Mouse (Mus musculus) stomach, postnatal 0 days (tissue): ENCODE measurements around the gene Pde8a. TPM values are rescaled to one million over a fixed set of nuclear protein-coding genes. Genes with fewer than 3 reads are reported as not detected.

Experiments
- ATAC-seq: fragments of 200-750 bp; cut with Nextera tagmentation; 2 replicates; pipeline ENCODE4 v1.8.0; 2017; ENCODE audit not compliant: low FRiP score, low TSS enrichment
- DNase-seq: peaks from one replicate; pipeline ENCODE4 v3.0.0-alpha.2; 2016; ENCODE audit warnings: low spot score
- H3K27ac ChIP-seq: fragments of 300-500 bp; sonication (generic); replicated peaks from 2 replicates; pipeline ENCODE4 v1.5.1; 2014; ENCODE audit warnings: mild to moderate bottlenecking, control low read depth
- H3K27me3 ChIP-seq: fragments of 300-500 bp; sonication (generic); 2 replicates; pipeline ENCODE4 v1.6.1; 2014; ENCODE audit warnings: low read length; ENCODE audit not compliant: control insufficient read depth, insufficient read depth
- H3K36me3 ChIP-seq: fragments of 300-500 bp; sonication (generic); 2 replicates; pipeline ENCODE4 v1.6.1; 2014; ENCODE audit warnings: low read length, mixed read lengths; ENCODE audit not compliant: control insufficient read depth, insufficient read depth
- H3K4me1 ChIP-seq: fragments of 300-500 bp; sonication (generic); replicated peaks from 2 replicates; pipeline ENCODE4 v1.6.1; 2014; ENCODE audit warnings: antibody characterized with exemption; ENCODE audit not compliant: control insufficient read depth, insufficient read depth
- H3K4me2 ChIP-seq: fragments of 300-500 bp; sonication (generic); replicated peaks from 2 replicates; pipeline ENCODE4 v1.6.1; 2014; ENCODE audit warnings: low read depth, mild to moderate bottlenecking, control low read depth, moderate library complexity
- H3K4me3 ChIP-seq: fragments of 300-500 bp; sonication (generic); 2 replicates; pipeline ENCODE4 v1.5.1; 2014; ENCODE audit warnings: low read depth, low read length, control low read depth
- H3K9ac ChIP-seq: fragments of 300-500 bp; sonication (generic); 2 replicates; pipeline ENCODE4 v1.6.1; 2014; ENCODE audit warnings: mild to moderate bottlenecking, low read length, control low read depth, mixed read lengths
- H3K9me3 ChIP-seq: fragments of 300-500 bp; sonication (generic); 2 replicates; pipeline ENCODE4 v1.6.1; 2016; ENCODE audit warnings: low read length; ENCODE audit not compliant: control insufficient read depth
- CTCF ChIP-seq: IDR thresholded peaks from 2 replicates; pipeline ENCODE4 v1.5.1; 2016; ENCODE audit warnings: antibody characterized with exemption, low read depth, mild to moderate bottlenecking, moderate library complexity
- EP300 ChIP-seq: optimal IDR thresholded peaks from 2 replicates; pipeline ENCODE3; 2016; ENCODE audit warnings: antibody characterized with exemption
- WGBS: fragments of 180-500 bp; shearing (Covaris S2); extraction: QIAGEN DNeasy Blood & Tissue Kit; methylation state at CpG from one replicate; pipeline ENCODE4 v1.1.7; 2014; 5-methylcytosine and 5-hydroxymethylcytosine counted together
- polyA plus RNA-seq: library from polyadenylated mRNA; unstranded; fragments of >200 nt; fragmentation: Nextera tagmentation; extraction: Ambion mirVana; gene quantifications from 2 replicates; pipeline ENCODE4 v1.2.1, GENCODE M21; 2015

Gene Pde8a
- polyA plus RNA-seq, 1 experiment from 2014 or later = 4.9 TPM

DNA sequence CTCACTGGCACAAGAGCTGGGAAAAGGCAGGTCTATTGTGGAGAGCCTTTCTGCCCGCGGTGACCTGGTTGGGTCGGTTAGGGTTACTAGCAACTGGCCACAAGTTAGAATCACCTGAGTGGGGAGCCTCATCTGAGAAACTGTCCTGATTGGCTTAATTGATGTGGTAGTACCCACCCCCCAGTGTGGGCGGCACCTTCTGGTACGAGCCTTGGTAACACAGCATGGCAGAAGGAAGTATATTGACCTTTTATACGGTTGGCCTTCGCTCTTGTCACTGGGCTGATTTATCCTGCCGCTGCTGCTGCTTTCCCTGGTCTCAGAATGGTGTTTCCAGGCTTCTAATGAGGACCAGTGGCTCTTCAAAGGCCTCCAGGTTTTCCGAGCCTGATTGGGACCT is 24.2 kb upstream of the Pde8a start:
- H3K9ac ChIP-seq = no peak overlapping the region
- no peak for ATAC-seq
- no peak overlapping the region for H3K4me3 ChIP-seq
- no peak for DNase-seq
- no peak for TF ChIP-seq EP300
- no peak for TF ChIP-seq CTCF
- H3K36me3 ChIP-seq = no peaks in the 10 kb centered on the region
- H3K9me3 ChIP-seq = no peaks in the 10 kb centered on the region
- 67% methylated on average over 9 of the region's 9 CpGs for WGBS
- H3K4me2 ChIP-seq = no peak overlapping the region
- no peak overlapping the region for H3K27ac ChIP-seq
- H3K4me1 ChIP-seq = no peaks in the 10 kb centered on the region
- no peaks in the 10 kb centered on the region for H3K27me3 ChIP-seq

- Histone ChIP-seq H3K4me1 (0 out of 2 replicates have a peak, but pooled peaks cover 3% of the 10 kb centered on the region), H3K27ac (no peak overlapping the region), H3K36me3 (no peaks in the 10 kb centered on the region), H3K4me2 (no peak overlapping the region), H3K9ac (no peak overlapping the region), H3K27me3 (no peaks in the 10 kb centered on the region), H3K9me3 (no peaks in the 10 kb centered on the region), H3K4me3 (no peak overlapping the region)
- WGBS = 40% methylated on average over 4 of the region's 4 CpGs
- TF ChIP-seq EP300 (no peak), CTCF (no peak)
- no peak for DNase-seq
- ATAC-seq = no peak
Measured at GRCm38 (mm10) chr7:81195509-81195908, 17.9 kb upstream of the Pde8a start.

DNA sequence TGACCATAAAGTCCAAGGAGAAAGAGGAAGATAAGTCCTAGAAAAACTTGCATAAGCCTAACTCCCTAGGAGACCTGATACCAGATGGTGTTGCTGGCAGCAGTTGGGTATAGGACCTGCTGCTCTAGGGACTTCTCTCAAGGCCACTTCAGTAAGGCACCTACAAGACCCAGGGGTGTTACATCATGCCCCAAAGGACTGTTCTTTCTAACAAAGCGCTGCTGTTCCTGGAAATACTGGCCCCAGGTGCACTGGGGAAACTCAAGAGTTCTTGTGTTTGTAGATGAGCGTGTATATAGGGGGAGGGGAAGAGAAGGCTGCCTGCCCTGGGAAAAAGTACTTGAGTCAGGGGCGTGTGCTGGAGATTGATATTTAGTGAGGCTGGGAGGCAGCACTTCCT is 16.6 kb upstream of the Pde8a start:
- no peak overlapping the region for H3K4me2 ChIP-seq
- TF ChIP-seq CTCF (no peak), EP300 (no peak)
- no peaks in the 10 kb centered on the region for H3K27me3 ChIP-seq
- H3K4me1 ChIP-seq = 0 out of 2 replicates have a peak, but pooled peaks cover 3% of the 10 kb centered on the region
- H3K36me3 ChIP-seq = no peaks in the 10 kb centered on the region
- 46% methylated on average over 3 of the region's 3 CpGs for WGBS
- H3K27ac ChIP-seq = no peak overlapping the region
- ATAC-seq (peak; percentile 70; the same call in 1 of the 2 replicates), DNase-seq (no peak)
- no peaks in the 10 kb centered on the region for H3K9me3 ChIP-seq
- no peak overlapping the region for H3K4me3 ChIP-seq
- H3K9ac ChIP-seq = no peak overlapping the region

DNA sequence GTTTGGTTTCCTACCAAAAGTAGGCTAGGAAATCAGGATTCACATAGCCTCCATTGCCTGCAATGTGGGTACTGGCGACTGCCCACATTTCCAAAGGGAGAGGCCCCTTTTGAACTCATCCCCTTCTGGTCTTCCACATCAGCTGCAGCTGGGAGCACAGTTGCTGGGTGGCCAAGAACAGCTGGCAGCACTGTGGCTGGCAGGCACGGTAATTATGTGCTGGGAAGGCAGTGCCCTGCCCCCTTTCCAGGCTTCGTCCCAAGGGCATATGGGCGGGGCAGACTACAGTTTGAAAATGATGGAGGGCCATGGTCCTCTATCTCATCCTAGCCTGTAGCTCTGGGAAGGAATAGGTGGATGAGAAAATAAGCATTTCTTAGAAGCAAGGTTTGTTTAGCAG is 14.9 kb upstream of the Pde8a start:
- Histone ChIP-seq H3K27ac (no peak overlapping the region), H3K9me3 (no peaks in the 10 kb centered on the region), H3K36me3 (no peaks in the 10 kb centered on the region), H3K9ac (no peak overlapping the region), H3K27me3 (no peaks in the 10 kb centered on the region), H3K4me3 (no peak overlapping the region), H3K4me2 (no peak overlapping the region), H3K4me1 (0 out of 2 replicates have a peak, but pooled peaks cover 3% of the 10 kb centered on the region)
- no peak; the same call in 1 of the 2 replicates for ATAC-seq
- TF ChIP-seq CTCF (no peak), EP300 (no peak)
- 37% methylated on average over 4 of the region's 4 CpGs for WGBS
- DNase-seq = peak; percentile 39

DNA sequence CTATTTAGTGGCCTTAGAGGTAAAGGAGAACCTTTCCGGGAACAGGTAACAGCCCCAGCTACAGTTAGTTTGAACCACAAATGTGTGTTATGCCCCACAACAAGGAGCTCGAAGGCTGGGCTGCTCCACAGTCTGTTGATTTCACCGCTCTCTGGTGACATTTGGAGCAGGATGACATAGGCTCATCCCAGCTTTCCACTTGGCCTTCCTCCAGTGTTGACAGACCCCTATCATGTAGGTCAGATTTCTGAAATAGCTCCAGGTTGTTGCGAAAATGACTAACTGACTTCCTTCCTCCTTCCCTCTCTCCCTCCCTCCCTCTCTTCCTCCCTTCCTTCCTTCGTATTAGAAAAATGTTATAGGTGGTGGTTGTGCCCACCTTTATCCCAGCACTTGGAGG is 14.3 kb upstream of the Pde8a start:
- no peaks in the 10 kb centered on the region for H3K9me3 ChIP-seq
- H3K4me1 ChIP-seq = 0 out of 2 replicates have a peak, but pooled peaks cover 3% of the 10 kb centered on the region
- no peaks in the 10 kb centered on the region for H3K27me3 ChIP-seq
- H3K27ac ChIP-seq = no peak overlapping the region
- ATAC-seq (no peak), DNase-seq (no peak)
- H3K4me3 ChIP-seq = no peak overlapping the region
- H3K36me3 ChIP-seq = no peaks in the 10 kb centered on the region
- TF ChIP-seq EP300 = no peak
- TF ChIP-seq CTCF = no peak
- H3K9ac ChIP-seq = no peak overlapping the region
- no peak overlapping the region for H3K4me2 ChIP-seq
- WGBS = 54% methylated on average over 5 of the region's 5 CpGs

DNA sequence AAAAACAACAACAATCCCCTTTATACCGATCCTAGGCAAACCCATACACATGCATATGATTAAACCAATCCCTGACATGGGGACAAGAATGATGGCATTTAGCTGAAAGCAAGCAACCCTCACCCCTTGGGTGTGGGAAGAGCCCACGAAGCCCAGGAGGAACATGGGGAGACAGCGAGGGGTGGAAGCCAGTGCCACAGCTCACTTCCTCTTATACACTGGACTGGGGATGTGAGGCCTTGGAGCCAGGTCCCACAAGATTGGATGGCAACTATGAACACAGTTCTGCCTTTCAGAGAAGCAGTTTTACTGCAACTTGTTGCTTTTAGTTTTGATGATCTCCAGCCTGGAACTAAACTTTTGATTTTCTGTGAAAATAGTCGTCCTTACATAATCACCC is 13.6 kb upstream of the Pde8a start:
- 58% methylated on average over 4 of the region's 4 CpGs for whole genome bisulfite sequencing
- Histone ChIP-seq H3K4me2 (no peak overlapping the region), H3K27ac (no peak overlapping the region), H3K9me3 (no peaks in the 10 kb centered on the region), H3K36me3 (no peaks in the 10 kb centered on the region), H3K9ac (no peak overlapping the region), H3K27me3 (no peaks in the 10 kb centered on the region), H3K4me3 (no peak overlapping the region), H3K4me1 (0 out of 2 replicates have a peak, but pooled peaks cover 3% of the 10 kb centered on the region)
- DNase-seq = no peak
- no peak for TF ChIP-seq EP300
- TF ChIP-seq CTCF = no peak
- no peak for ATAC-seq
